Mouse (Mus musculus) ES-E14 (cell line): Measurements from ENCODE around the gene Aco2. TPM values are rescaled to one million over a fixed set of nuclear protein-coding genes. Genes with fewer than 3 reads are reported as not detected.

Experiments used
- DNase-seq: peaks from one replicate; pipeline ENCODE4 v3.0.0-alpha.2; 2013; ENCODE audit warnings: low read depth, low spot score
- H3K27ac ChIP-seq: 2 replicates; pipeline ENCODE4 v1.5.1; 2012; ENCODE audit warnings: low read depth, mild to moderate bottlenecking, low read length, moderate library complexity, mixed read lengths; ENCODE audit not compliant: poor library complexity, insufficient read depth, severe bottlenecking
- H3K36me3 ChIP-seq: 2 replicates; pipeline ENCODE4 v1.6.1; 2012; ENCODE audit warnings: mild to moderate bottlenecking, low read length, moderate library complexity, mixed read lengths; ENCODE audit not compliant: control insufficient read depth, poor library complexity, insufficient read depth, severe bottlenecking
- H3K4me1 ChIP-seq, 2 experiments: fragments of 150-350 bp in 1 of 2; sonication (generic) in 1 of 2; 2 replicates each; pipeline ENCODE4 v1.6.1; 2012; ENCODE audit warnings: low read length in 2 of 2, mild to moderate bottlenecking in 1 of 2, mixed read lengths in 1 of 2; ENCODE audit not compliant: control insufficient read depth in 2 of 2, insufficient read depth in 2 of 2, poor library complexity in 1 of 2
- H3K4me3 ChIP-seq, 2 experiments: fragments of 150-350 bp in 1 of 2; sonication (generic) in 1 of 2; 2 replicates each; pipeline ENCODE4 v1.5.1; 2012; ENCODE audit warnings: low read length in 2 of 2, low read depth in 1 of 2, mild to moderate bottlenecking in 1 of 2, mixed read lengths in 1 of 2; ENCODE audit not compliant: insufficient read depth in 1 of 2, poor library complexity in 1 of 2, severe bottlenecking in 1 of 2
- H3K9ac ChIP-seq: 2 replicates; pipeline ENCODE4 v1.6.1; 2012; ENCODE audit warnings: low read depth, mild to moderate bottlenecking, low read length, mixed read lengths; ENCODE audit not compliant: poor library complexity, insufficient read depth, severe bottlenecking
- H3K9me3 ChIP-seq: fragments of 150-350 bp; sonication (generic); 2 replicates; pipeline ENCODE4 v1.6.1; 2012; ENCODE audit warnings: low read depth, mild to moderate bottlenecking, low read length; ENCODE audit not compliant: control insufficient read depth, insufficient read depth
- CHD2 ChIP-seq: IDR thresholded peaks from 2 replicates; pipeline ENCODE4 v1.6.1; 2014; ENCODE audit warnings: mild to moderate bottlenecking, low read depth, low read length, inconsistent platforms
- HCFC1 ChIP-seq: IDR thresholded peaks from 2 replicates; pipeline ENCODE4 v1.6.1; 2012; ENCODE audit warnings: low read length, inconsistent platforms, borderline replicate concordance; ENCODE audit not compliant: insufficient read depth
- MAFK ChIP-seq: IDR thresholded peaks from 2 replicates; pipeline ENCODE4 v1.6.1; 2014; ENCODE audit warnings: mild to moderate bottlenecking, low read depth, low read length, inconsistent platforms; ENCODE audit not compliant: insufficient read depth
- ZC3H11A ChIP-seq: IDR thresholded peaks from 2 replicates; pipeline ENCODE4 v1.6.1; 2012; ENCODE audit warnings: low read depth, mild to moderate bottlenecking, inconsistent platforms, low read length, borderline replicate concordance
- ZNF384 ChIP-seq: IDR thresholded peaks from 2 replicates; pipeline ENCODE4 v1.6.1; 2012; ENCODE audit warnings: low read depth, low read length, inconsistent platforms
- in situ Hi-C, 2 experiments: fragments of 600-800 bp; cut with MboI; formaldehyde crosslinking; loops; one replicate each; pipeline ENCODE4 v1.15.1; 2025; ENCODE audit warnings: low sequenced_read_pairs in 2 of 2, inconsistent platforms in 1 of 2; ENCODE audit not compliant: unreplicated experiment in 2 of 2
- total RNA-seq: library from RNA; depleted of rRNA; stranded (reverse); fragments of 300-350 nt; gene quantifications from 2 replicates; pipeline ENCODE4 v1.2.3, GENCODE M21; 2012

Gene Aco2
- total RNA-seq, 1 experiment: 444 TPM

DNA sequence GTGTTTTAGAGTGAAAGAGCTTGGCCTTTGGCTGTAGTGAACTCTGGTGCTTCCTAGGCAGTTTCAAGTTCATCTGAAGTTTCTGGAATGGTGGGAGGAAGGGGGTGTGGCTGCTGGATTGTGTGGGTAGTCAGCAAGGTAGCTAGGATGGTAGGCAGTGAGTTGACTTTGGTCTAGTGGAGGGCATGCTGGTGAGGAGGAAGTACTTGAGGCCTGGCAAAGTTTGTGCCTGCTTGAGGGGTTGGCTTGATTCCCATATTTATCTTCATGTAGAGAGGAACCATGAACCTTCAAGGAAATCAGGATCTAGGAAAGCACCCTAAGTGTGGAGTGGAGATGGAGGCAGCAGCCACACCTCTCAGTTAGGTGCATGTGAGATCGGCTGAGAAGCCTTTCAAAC lies 21.9 kb downstream of the Aco2 start:
- H3K9me3 ChIP-seq: no peaks in the 10 kb centered on the region
- H3K36me3 ChIP-seq: peaks cover 26% of the 10 kb centered on the region
- H3K4me1 ChIP-seq: peaks cover 8 to 11% of the 10 kb centered on the region in 2 experiments
- no peak overlapping the region for H3K9ac ChIP-seq
- TF ChIP-seq HCFC1 (no peak), MAFK (no peak), ZC3H11A (no peak)
- no peak overlapping the region for H3K4me3 ChIP-seq
- in situ Hi-C loops: no loop called here
- 0 out of 2 replicates have a peak overlapping the region, but pooled peaks have one; percentile 36 for H3K27ac ChIP-seq
- DNase-seq: no peak

GRCm38 (mm10) chr15:81896407-81896806 lies 24.3 kb downstream of the Aco2 start:
- H3K4me1 ChIP-seq: peaks cover 6 to 8% of the 10 kb centered on the region in 2 experiments
- H3K9me3 ChIP-seq: no peaks in the 10 kb centered on the region
- no peak overlapping the region for H3K9ac ChIP-seq
- H3K27ac ChIP-seq: no peak overlapping the region
- TF ChIP-seq ZC3H11A: no peak
- TF ChIP-seq HCFC1: no peak
- no peak for TF ChIP-seq CHD2
- no peak for TF ChIP-seq MAFK
- no peak for TF ChIP-seq ZNF384
- DNase-seq: no peak
- no peak overlapping the region for H3K4me3 ChIP-seq
- H3K36me3 ChIP-seq: peaks cover 38% of the 10 kb centered on the region
- in situ Hi-C loops: no loop called here

GRCm38 (mm10) chr15:81897607-81898285 lies 25.6 kb downstream of the Aco2 start:
- Histone ChIP-seq H3K27ac (no peak overlapping the region), H3K4me1 (peaks cover 0 to 2% of the 10 kb centered on the region in 2 experiments; a peak in 2 of 4 replicates), H3K4me3 (no peak overlapping the region), H3K36me3 (peaks cover 44% of the 10 kb centered on the region), H3K9me3 (no peaks in the 10 kb centered on the region), H3K9ac (no peak overlapping the region)
- DNase-seq: no peak
- TF ChIP-seq HCFC1 (no peak), CHD2 (no peak), ZC3H11A (no peak), ZNF384 (no peak), MAFK (no peak)
- in situ Hi-C loops: no loop called here

DNA sequence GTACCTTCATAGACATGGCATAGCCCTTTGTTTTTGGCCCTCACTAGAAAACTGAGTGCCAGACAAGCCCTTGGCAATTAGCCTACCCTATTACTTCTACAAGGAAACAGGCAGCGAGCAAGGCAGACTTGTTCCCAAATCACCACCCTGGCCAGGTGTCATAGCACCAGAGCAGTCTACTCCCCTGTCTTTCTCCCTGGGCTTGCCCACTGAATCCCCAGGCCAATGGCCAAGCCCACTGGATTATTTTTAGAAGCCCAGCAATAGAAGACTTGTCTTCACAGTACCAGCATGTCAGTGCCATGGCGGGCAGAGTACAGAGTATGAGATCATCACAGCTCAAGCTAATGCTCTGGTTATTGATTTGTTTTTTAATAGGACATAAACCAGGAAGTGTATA lies 26.6 kb downstream of the Aco2 start:
- no peak for TF ChIP-seq ZC3H11A
- no peak for TF ChIP-seq MAFK
- no peak for TF ChIP-seq ZNF384
- no peak for TF ChIP-seq HCFC1
- TF ChIP-seq CHD2: no peak
- no peak overlapping the region for H3K27ac ChIP-seq
- H3K9me3 ChIP-seq: no peaks in the 10 kb centered on the region
- peaks cover 49% of the 10 kb centered on the region for H3K36me3 ChIP-seq
- in situ Hi-C loops: no loop called here
- no peak overlapping the region for H3K4me3 ChIP-seq
- DNase-seq: no peak
- peaks cover 0 to 2% of the 10 kb centered on the region in 2 experiments; a peak in 1 of 4 replicates for H3K4me1 ChIP-seq
- no peak overlapping the region for H3K9ac ChIP-seq

GRCm38 (mm10) chr15:81904939-81905338 lies 32.8 kb downstream of the Aco2 start:
- peaks cover 47% of the 10 kb centered on the region for H3K36me3 ChIP-seq
- no peaks in the 10 kb centered on the region; the same call in 1 of the 2 replicates for H3K9me3 ChIP-seq
- peak; percentile 71 for DNase-seq
- H3K27ac ChIP-seq: no peak overlapping the region
- H3K9ac ChIP-seq: no peak overlapping the region
- in situ Hi-C loops: no loop called here
- no peak overlapping the region for H3K4me3 ChIP-seq
- TF ChIP-seq ZNF384 (no peak), CHD2 (no peak), HCFC1 (no peak), MAFK (no peak), ZC3H11A (no peak)
- no peaks in the 10 kb centered on the region for H3K4me1 ChIP-seq
